Mouse (Mus musculus) lung, embryonic 15.5 days (tissue): ENCODE data around the gene Prdm8. TPM values are rescaled to one million over a fixed set of nuclear protein-coding genes. Genes with fewer than 3 reads are reported as not detected.

ENCODE experiments used
- ATAC-seq: fragments of 200-750 bp; cut with Nextera tagmentation; 2 replicates; pipeline ENCODE4 v1.8.0; 2017; ENCODE audit warnings: moderate number of reproducible peaks, borderline replicate concordance; ENCODE audit not compliant: low FRiP score, low TSS enrichment; ENCODE audit errors: extremely low read depth
- H3K27ac ChIP-seq: fragments of 300-500 bp; sonication (generic); 2 replicates; pipeline ENCODE4 v1.5.1; 2015; ENCODE audit warnings: moderate library complexity, mild to moderate bottlenecking, inconsistent platforms
- H3K27me3 ChIP-seq: fragments of 300-500 bp; sonication (generic); 2 replicates; pipeline ENCODE4 v1.6.1; 2015; ENCODE audit warnings: inconsistent platforms
- H3K36me3 ChIP-seq: fragments of 300-500 bp; sonication (generic); 2 replicates; pipeline ENCODE4 v1.6.1; 2015; ENCODE audit warnings: inconsistent platforms
- H3K4me1 ChIP-seq: fragments of 300-500 bp; sonication (generic); 2 replicates; pipeline ENCODE4 v1.6.1; 2015; ENCODE audit warnings: inconsistent platforms
- H3K4me2 ChIP-seq: fragments of 300-500 bp; sonication (generic); 2 replicates; pipeline ENCODE4 v1.6.1; 2015; ENCODE audit warnings: inconsistent platforms, mild to moderate bottlenecking, moderate library complexity
- H3K4me3 ChIP-seq: fragments of 300-500 bp; sonication (generic); 2 replicates; pipeline ENCODE4 v1.5.1; 2015; ENCODE audit warnings: mild to moderate bottlenecking, inconsistent platforms
- H3K9ac ChIP-seq: fragments of 300-500 bp; sonication (generic); 2 replicates; pipeline ENCODE4 v1.6.1; 2015; ENCODE audit warnings: inconsistent platforms
- H3K9me3 ChIP-seq: fragments of 300-500 bp; sonication (generic); 2 replicates; pipeline ENCODE4 v1.6.1; 2016; ENCODE audit warnings: inconsistent platforms
- WGBS: fragments of 180-500 bp; shearing (Covaris S2); methylation state at CpG from one replicate; pipeline ENCODE4 v1.1.7; 2015; 5-methylcytosine and 5-hydroxymethylcytosine counted together
- polyA plus RNA-seq: library from polyadenylated mRNA; unstranded; fragments of >200 nt; fragmentation: Nextera tagmentation; extraction: Ambion mirVana; gene quantifications from 2 replicates; pipeline ENCODE4 v1.2.1, GENCODE M21; 2015

Gene Prdm8
- polyA plus RNA-seq, 1 experiment from 2014 or later = 0.95 TPM

- Histone ChIP-seq H3K4me3 (no peak overlapping the region), H3K36me3 (no peaks in the 10 kb centered on the region), H3K9me3 (no peaks in the 10 kb centered on the region), H3K27me3 (no peaks in the 10 kb centered on the region), H3K4me1 (no peaks in the 10 kb centered on the region), H3K4me2 (no peak overlapping the region), H3K9ac (no peak overlapping the region), H3K27ac (no peak overlapping the region)
- 72% methylated on average over 6 of the region's 6 CpGs for whole genome bisulfite sequencing
- no peak for ATAC-seq
These were observed 71.5 kb downstream of the Prdm8 start for GRCm38 (mm10) chr5:98238466-98238865.

Other genes with a start within 250 kb of the Prdm8 start
- gene Antxr2, start 136.2 kb upstream of the Prdm8 start, polyA plus RNA-seq = 31.5 and 34.1 TPM in 2 replicates
- 0.33 and 0.64 TPM in 2 replicates for gene Fgf5, start 87.0 kb downstream of the Prdm8 start, polyA plus RNA-seq
- 3.0 and 4.6 TPM in 2 replicates for gene Cfap299, start 162.1 kb downstream of the Prdm8 start, polyA plus RNA-seq